Mouse (Mus musculus) megakaryocyte progenitor cell, adult 5-6 weeks (primary cell): ENCODE measurements around the gene Aoc2. TPM values are rescaled to one million over a fixed set of nuclear protein-coding genes. Genes with fewer than 3 reads are reported as not detected.
A peak's percentile ranks its signal among the peaks of the same experiment; 100 is the strongest.
"Not testable (repeated sequence)": the region's sequence is repeated elsewhere in the genome, so short reads cannot be mapped to it uniquely, and the experiment has no call there.

ENCODE experiments used
- ATAC-seq: replicated peaks from 2 replicates; pipeline ENCODE4 v1.8.0; 2016; ENCODE audit warnings: mild to moderate bottlenecking, moderate TSS enrichment, inconsistent platforms; ENCODE audit not compliant: poor library complexity
- total RNA-seq, 2 experiments: library from RNA; stranded (forward) in 1 of 2; stranded (reverse) in 1 of 2; fragments of 157-497, 149-512 nt in 1 of 2; fragments of 200-1000 nt in 1 of 2; gene quantifications; 2 replicates each; pipeline versions ENCODE4 v1.2.3 to v1.2.4; 2015 to 2017

Gene Aoc2
- total RNA-seq, 2 experiments from 2014 or later = 0.75 to 2.0 TPM

- ATAC-seq = no peak
Observed at GRCm38 (mm10) chr11:101315082-101315650, 9.7 kb upstream of the Aoc2 start.

GRCm38 (mm10) chr11:101315665-101316500, 9.0 kb upstream of the Aoc2 start, which contains the start of gene Psme3:
TSS of gene Psme3 (plus strand) at chr11:101316213.
- peak; percentile 90 for ATAC-seq

GRCm38 (mm10) chr11:101316501-101316917, 8.4 kb upstream of the Aoc2 start:
- ATAC-seq = peak; percentile 33

GRCm38 (mm10) chr11:101323609-101324008, 1.3 kb upstream of the Aoc2 start:
- peak; percentile 82 for ATAC-seq

GRCm38 (mm10) chr11:101325201-101325600, 338 bp downstream of the Aoc2 start:
- not testable (repeated sequence) for ATAC-seq

- ATAC-seq = no peak
Observed at GRCm38 (mm10) chr11:101326147-101326546, 1.3 kb downstream of the Aoc2 start.

- no peak for ATAC-seq
Observed at GRCm38 (mm10) chr11:101327311-101327710, 2.4 kb downstream of the Aoc2 start.

GRCm38 (mm10) chr11:101328941-101329635, 4.2 kb downstream of the Aoc2 start:
- no peak for ATAC-seq

- no peak for ATAC-seq
Observed at GRCm38 (mm10) chr11:101330371-101330924, 5.6 kb downstream of the Aoc2 start, which contains the start of gene Aoc3. TSS of gene Aoc3 (plus strand) at chr11:101330605.

GRCm38 (mm10) chr11:101330961-101331360, 6.1 kb downstream of the Aoc2 start:
- ATAC-seq = not testable (repeated sequence)

GRCm38 (mm10) chr11:101332537-101332936, 7.7 kb downstream of the Aoc2 start:
- ATAC-seq = no peak

GRCm38 (mm10) chr11:101334023-101334422, 9.2 kb downstream of the Aoc2 start:
- ATAC-seq = no peak

- ATAC-seq = no peak
Observed at GRCm38 (mm10) chr11:101334516-101334915, 9.7 kb downstream of the Aoc2 start.

- ATAC-seq = no peak
Observed at GRCm38 (mm10) chr11:101335685-101336084, 10.8 kb downstream of the Aoc2 start.

GRCm38 (mm10) chr11:101338123-101338760, 13.4 kb downstream of the Aoc2 start:
- peak; percentile 99 for ATAC-seq

- ATAC-seq = 0 out of 2 replicates have a peak, but pooled peaks have one; percentile 39
Observed at GRCm38 (mm10) chr11:101347083-101347775, 22.4 kb downstream of the Aoc2 start.

- ATAC-seq = no peak
Observed at GRCm38 (mm10) chr11:101348774-101349173, 23.9 kb downstream of the Aoc2 start.

GRCm38 (mm10) chr11:101349216-101349615, 24.4 kb downstream of the Aoc2 start:
- no peak for ATAC-seq

- ATAC-seq = no peak
Observed at GRCm38 (mm10) chr11:101351100-101351720, 26.3 kb downstream of the Aoc2 start.

GRCm38 (mm10) chr11:101351721-101352111, 26.9 kb downstream of the Aoc2 start:
- no peak for ATAC-seq
